Mouse (Mus musculus): ENCODE data around the gene Msh4. TPM values are rescaled to one million over a fixed set of nuclear protein-coding genes. Genes with fewer than 3 reads are reported as not detected.

Msh4 gene
- polyA plus RNA-seq, 1 experiment: 0.04 TPM

- H3K36me3 ChIP-seq (ENCODE audit: control insufficient read depth, insufficient read depth, low read length): no peaks in the 10 kb centered on the region
- H3K27me3 ChIP-seq (ENCODE audit: control insufficient read depth, insufficient read depth, low read length): no peaks in the 10 kb centered on the region
- no peak overlapping the region for H3K4me3 ChIP-seq (ENCODE audit: extremely low read depth, insufficient read depth, insufficient read length)
- no peak for DNase-seq (ENCODE audit: low read depth in 1 of 2, low spot score in 2 of 2)
- 95% methylated on average over 9 of the region's 9 CpGs for WGBS
- no peaks in the 10 kb centered on the region for H3K4me1 ChIP-seq (ENCODE audit: control insufficient read depth, insufficient read depth, insufficient read length)
- H3K27ac ChIP-seq (ENCODE audit: insufficient read depth, low read length): no peak overlapping the region
- TF ChIP-seq POLR2A (IDR thresholded peaks at IDR 0.05; ENCODE audit: low read depth, low read length) (no peak), CTCF (IDR thresholded peaks at IDR 0.05; ENCODE audit: extremely low read depth, insufficient read depth, insufficient read length, insufficient replicate concordance) (no peak)
Observed at GRCm38 (mm10) chr3:153817376-153817890, 88.5 kb downstream of the Msh4 start.

GRCm38 (mm10) chr3:153814026-153814425 is 91.9 kb downstream of the Msh4 start:
- no peak for TF ChIP-seq POLR2A (IDR thresholded peaks at IDR 0.05; ENCODE audit: low read depth, low read length)
- no peak for TF ChIP-seq CTCF (IDR thresholded peaks at IDR 0.05; ENCODE audit: extremely low read depth, insufficient read depth, insufficient read length, insufficient replicate concordance)
- H3K27me3 ChIP-seq (ENCODE audit: control insufficient read depth, insufficient read depth, low read length): no peaks in the 10 kb centered on the region
- DNase-seq (ENCODE audit: low read depth in 1 of 2, low spot score in 2 of 2): no peak
- WGBS: 93% methylated on average over 8 of the region's 8 CpGs
- H3K27ac ChIP-seq (ENCODE audit: insufficient read depth, low read length): no peak overlapping the region
- no peaks in the 10 kb centered on the region for H3K4me1 ChIP-seq (ENCODE audit: control insufficient read depth, insufficient read depth, insufficient read length)
- H3K4me3 ChIP-seq (ENCODE audit: extremely low read depth, insufficient read depth, insufficient read length): no peak overlapping the region
- no peaks in the 10 kb centered on the region for H3K36me3 ChIP-seq (ENCODE audit: control insufficient read depth, insufficient read depth, low read length)

GRCm38 (mm10) chr3:153808406-153808805 is 97.5 kb downstream of the Msh4 start:
- DNase-seq (ENCODE audit: low read depth in 1 of 2, low spot score in 2 of 2): no peak
- WGBS: 93% methylated on average over 13 of the region's 13 CpGs
- Histone ChIP-seq H3K4me1 (ENCODE audit: control insufficient read depth, insufficient read depth, insufficient read length) (no peaks in the 10 kb centered on the region), H3K4me3 (ENCODE audit: extremely low read depth, insufficient read depth, insufficient read length) (no peak overlapping the region), H3K27me3 (ENCODE audit: control insufficient read depth, insufficient read depth, low read length) (no peaks in the 10 kb centered on the region; the same call in 1 of the 2 replicates), H3K36me3 (ENCODE audit: control insufficient read depth, insufficient read depth, low read length) (no peaks in the 10 kb centered on the region), H3K27ac (ENCODE audit: insufficient read depth, low read length) (no peak overlapping the region)
- no peak for TF ChIP-seq POLR2A (IDR thresholded peaks at IDR 0.05; ENCODE audit: low read depth, low read length)
- TF ChIP-seq CTCF (IDR thresholded peaks at IDR 0.05; ENCODE audit: extremely low read depth, insufficient read depth, insufficient read length, insufficient replicate concordance): no peak

GRCm38 (mm10) chr3:153807444-153808149 is 98.3 kb downstream of the Msh4 start:
- TF ChIP-seq CTCF (IDR thresholded peaks at IDR 0.05; ENCODE audit: extremely low read depth, insufficient read depth, insufficient read length, insufficient replicate concordance) (no peak), POLR2A (IDR thresholded peaks at IDR 0.05; ENCODE audit: low read depth, low read length) (no peak)
- H3K4me3 ChIP-seq (ENCODE audit: extremely low read depth, insufficient read depth, insufficient read length): no peak overlapping the region
- no peak for DNase-seq (ENCODE audit: low read depth in 1 of 2, low spot score in 2 of 2)
- H3K4me1 ChIP-seq (ENCODE audit: control insufficient read depth, insufficient read depth, insufficient read length): no peaks in the 10 kb centered on the region
- no peaks in the 10 kb centered on the region for H3K36me3 ChIP-seq (ENCODE audit: control insufficient read depth, insufficient read depth, low read length)
- WGBS: 83% methylated on average over 9 of the region's 9 CpGs
- no peaks in the 10 kb centered on the region; the same call in 1 of the 2 replicates for H3K27me3 ChIP-seq (ENCODE audit: control insufficient read depth, insufficient read depth, low read length)
- no peak overlapping the region for H3K27ac ChIP-seq (ENCODE audit: insufficient read depth, low read length)

Other genes with a start within 250 kb of the Msh4 start
- gene St6galnac3, start 181.0 kb downstream of the Msh4 start, polyA plus RNA-seq (2012; rRNA removed): 2.0 and 3.0 TPM in 2 replicates
- 0.05 and 0.16 TPM in 2 replicates for gene Asb17, start 61.9 kb downstream of the Msh4 start, polyA plus RNA-seq (2012; rRNA removed)
- 26.2 and 28.2 TPM in 2 replicates for gene Rabggtb, start 6.9 kb upstream of the Msh4 start, polyA plus RNA-seq (2012; rRNA removed)
- gene Acadm, start 38.5 kb upstream of the Msh4 start, polyA plus RNA-seq (2012; rRNA removed): 14.9 and 15.4 TPM in 2 replicates
- gene Slc44a5, start 67.3 kb upstream of the Msh4 start, polyA plus RNA-seq (2012; rRNA removed): 0.11 and 0.14 TPM in 2 replicates